Mouse (Mus musculus) ovary, postnatal 36 days (tissue): ENCODE results near the gene Ccdc173.
A peak's percentile ranks its signal among the peaks of the same experiment; 100 is the strongest.
"Not testable (repeated sequence)": the region's sequence is repeated elsewhere in the genome, so short reads cannot be mapped to it uniquely, and the experiment has no call there.

Experiments used
- DNase-seq: peaks from one replicate; pipeline ENCODE4 v3.0.0; 2022; ENCODE audit warnings: low spot score, mixed read lengths

Ccdc173 gene

DNA sequence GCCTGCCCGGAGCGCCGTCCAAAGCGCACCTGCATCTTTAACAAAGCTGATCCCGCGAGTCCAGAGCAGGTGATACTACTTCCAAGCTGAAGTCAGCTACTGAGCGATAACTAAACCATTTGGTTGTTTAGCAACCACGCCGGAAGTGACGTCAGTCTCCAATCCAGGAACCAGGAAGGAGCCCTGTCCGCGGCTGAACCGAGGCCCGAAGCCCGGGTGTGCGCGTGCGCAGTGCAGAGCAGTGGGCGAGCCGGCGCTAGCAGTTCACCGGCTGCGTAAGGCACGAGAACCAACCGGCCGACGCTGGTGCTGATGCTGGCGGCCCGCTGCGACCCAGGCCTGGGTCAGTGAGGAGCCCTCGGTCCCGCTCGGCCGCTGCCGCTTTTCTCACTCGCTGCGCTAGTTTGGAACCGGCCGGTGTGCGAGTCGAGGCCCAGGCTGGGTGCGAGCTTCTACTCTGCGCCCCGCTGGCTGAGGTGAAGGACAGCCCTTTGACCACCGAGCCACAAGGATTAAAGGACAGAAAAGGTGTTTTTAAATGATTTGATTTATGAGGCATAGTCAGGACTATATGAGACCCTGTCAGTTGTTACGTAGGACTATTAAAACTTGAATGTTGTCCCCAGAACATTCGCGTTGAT is at the start of gene Ccdc173, which contains the start of gene Phospho2:
Gene Ccdc173 (minus strand): TSS at position 147 of the 641 bp plus-strand sequence.
Gene Phospho2 (plus strand): TSS at position 195 of the 641 bp plus-strand sequence.
- DNase-seq, result peak; percentile 97

- no peak for DNase-seq
Measured at GRCm38 (mm10) chr2:69838707-69839106, 49.3 kb upstream of the Ccdc173 start.

DNA sequence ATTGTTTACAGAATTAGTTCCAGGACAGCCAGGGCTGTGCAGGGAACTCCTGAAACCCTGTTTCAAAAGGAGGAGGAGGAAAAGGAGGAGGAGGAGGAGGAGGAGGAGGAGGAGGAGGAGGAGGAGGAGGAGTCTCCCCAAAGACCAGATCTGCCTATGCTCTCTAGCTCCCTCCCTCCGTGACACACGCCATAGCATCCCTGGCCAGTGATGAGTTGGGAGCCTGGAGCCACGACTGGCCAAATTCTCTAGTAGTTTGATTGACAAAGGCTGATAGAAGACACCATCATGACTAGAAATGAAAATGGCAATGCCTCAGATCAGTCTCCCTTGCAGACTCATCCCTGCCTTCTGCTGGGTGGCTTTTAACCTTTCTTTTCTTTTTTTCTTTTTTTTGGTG is 48.6 kb upstream of the Ccdc173 start:
- no peak for DNase-seq

- no peak for DNase-seq
Measured at GRCm38 (mm10) chr2:69837244-69837967, 48.0 kb upstream of the Ccdc173 start.

GRCm38 (mm10) chr2:69830116-69830515 is 40.7 kb upstream of the Ccdc173 start:
- no peak for DNase-seq

- DNase-seq, result no peak
Measured at GRCm38 (mm10) chr2:69829680-69830079, 40.3 kb upstream of the Ccdc173 start.

GRCm38 (mm10) chr2:69828031-69828430 is 38.7 kb upstream of the Ccdc173 start:
- DNase-seq, result no peak

GRCm38 (mm10) chr2:69826380-69826779 is 37.0 kb upstream of the Ccdc173 start:
- no peak for DNase-seq

DNA sequence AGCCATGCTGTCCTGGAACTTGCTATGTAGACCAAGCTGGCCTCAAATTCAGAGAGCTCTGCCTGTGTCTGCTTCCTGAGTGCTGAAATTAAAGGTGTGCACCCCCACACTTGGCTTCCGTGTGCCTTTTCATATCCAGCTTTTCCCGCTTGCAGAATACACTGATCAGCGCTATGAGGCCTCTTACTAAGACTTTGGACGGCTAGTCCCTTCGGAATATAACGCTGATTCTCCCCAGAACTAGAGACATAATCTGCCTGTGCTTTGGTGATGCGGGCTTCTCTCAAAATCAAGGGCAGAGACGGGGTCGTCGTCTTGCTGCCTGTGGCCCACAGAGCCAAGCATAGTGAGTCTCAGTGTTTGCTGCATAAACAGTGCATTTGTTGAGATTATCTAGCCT is 36.5 kb upstream of the Ccdc173 start:
- DNase-seq, result no peak

GRCm38 (mm10) chr2:69823129-69823677 is 33.8 kb upstream of the Ccdc173 start:
- DNase-seq, result peak; percentile 51

GRCm38 (mm10) chr2:69822361-69823128 is 33.2 kb upstream of the Ccdc173 start:
- DNase-seq, result peak; percentile 58

DNA sequence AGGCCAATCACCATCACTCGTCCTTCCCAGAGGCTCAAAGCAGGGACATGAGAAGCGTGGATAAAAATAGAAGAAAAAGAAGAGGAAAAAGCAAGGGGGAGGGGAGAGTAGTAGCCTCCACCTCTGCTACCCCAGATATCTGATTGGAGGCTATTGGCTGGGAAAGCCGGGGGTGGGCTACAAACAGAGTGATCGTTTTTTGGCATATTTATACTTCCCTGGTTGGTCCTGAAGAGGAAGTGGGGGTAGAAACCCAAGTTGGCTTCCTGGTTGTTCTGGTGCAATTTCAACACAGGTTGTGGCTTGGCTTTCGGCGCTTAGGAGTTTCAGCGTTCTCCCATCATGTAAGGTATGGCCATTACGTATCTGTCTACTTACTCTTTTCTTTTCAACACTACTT is 32.3 kb upstream of the Ccdc173 start, which contains the start of gene Klhl23:
Gene Klhl23 (plus strand): TSS at position 234 of the 400 bp plus-strand sequence.
- peak; percentile 16 for DNase-seq

- no peak for DNase-seq
Measured at GRCm38 (mm10) chr2:69820201-69820600, 30.8 kb upstream of the Ccdc173 start.

- no peak for DNase-seq
Measured at GRCm38 (mm10) chr2:69818350-69819085, 29.1 kb upstream of the Ccdc173 start.

DNA sequence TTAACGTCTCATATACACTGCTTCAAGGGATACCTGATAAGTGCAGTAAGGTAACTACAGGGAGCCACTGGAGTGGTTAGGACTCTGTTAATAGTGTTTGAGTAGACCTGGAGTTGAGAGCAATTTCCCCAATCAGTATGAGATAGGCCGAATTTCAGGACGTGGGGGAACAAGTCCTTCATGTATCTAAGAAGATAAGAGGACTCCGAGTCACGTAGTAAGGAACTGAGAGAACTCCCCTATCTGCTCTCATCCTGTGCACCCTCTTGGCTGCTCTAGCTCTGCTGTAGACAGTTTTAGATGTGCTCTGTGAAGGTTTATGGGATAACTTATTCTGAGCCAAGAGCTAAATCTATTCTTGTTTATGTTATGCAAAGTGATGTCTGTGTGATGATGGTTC is 27.2 kb upstream of the Ccdc173 start:
- DNase-seq, result no peak

GRCm38 (mm10) chr2:69811349-69811748 is 22.0 kb upstream of the Ccdc173 start:
- DNase-seq, result not testable (repeated sequence)

DNA sequence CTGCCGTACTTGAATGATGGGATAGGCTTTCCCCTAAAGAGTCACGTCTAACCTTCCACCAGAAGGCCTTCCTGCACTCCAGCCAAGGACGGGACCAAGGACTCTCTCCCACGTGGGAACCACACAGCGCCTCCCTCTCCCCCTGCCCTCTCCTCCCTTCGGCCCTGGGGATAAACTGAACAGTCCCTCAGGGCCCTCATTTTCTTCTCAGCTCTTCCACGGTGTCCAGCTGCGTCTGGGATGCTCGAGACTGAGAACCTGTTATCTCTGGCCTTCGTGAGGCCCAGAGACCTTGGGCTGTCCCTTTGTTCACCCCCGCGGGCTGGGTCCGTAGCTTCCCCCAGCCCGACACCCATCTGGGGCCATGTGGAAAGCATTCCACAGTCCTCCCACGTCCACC is 20.8 kb upstream of the Ccdc173 start:
- peak; percentile 50 for DNase-seq

- DNase-seq, result not testable (repeated sequence)
Measured at GRCm38 (mm10) chr2:69804663-69805062, 15.3 kb upstream of the Ccdc173 start.

DNA sequence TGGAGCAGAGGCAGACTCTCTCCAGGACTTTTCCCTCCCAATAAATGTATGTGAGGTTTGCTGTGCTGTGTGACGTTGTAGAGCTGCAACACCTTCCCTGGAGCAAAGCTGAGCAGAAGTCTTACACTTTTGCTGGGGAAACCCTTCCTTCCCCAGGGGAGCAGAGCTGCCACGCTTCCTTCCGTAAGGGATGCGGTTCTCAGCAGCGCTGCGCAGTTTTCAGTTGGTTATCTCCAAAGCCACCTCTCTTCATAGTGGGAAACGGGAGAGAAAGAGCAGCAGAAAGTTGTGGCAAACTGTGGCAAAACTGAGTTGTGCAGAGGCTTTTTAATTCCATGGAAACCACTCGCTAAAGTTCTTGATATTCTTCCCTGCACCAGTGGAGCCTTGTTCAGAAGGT is 14.4 kb upstream of the Ccdc173 start:
- DNase-seq, result no peak

DNA sequence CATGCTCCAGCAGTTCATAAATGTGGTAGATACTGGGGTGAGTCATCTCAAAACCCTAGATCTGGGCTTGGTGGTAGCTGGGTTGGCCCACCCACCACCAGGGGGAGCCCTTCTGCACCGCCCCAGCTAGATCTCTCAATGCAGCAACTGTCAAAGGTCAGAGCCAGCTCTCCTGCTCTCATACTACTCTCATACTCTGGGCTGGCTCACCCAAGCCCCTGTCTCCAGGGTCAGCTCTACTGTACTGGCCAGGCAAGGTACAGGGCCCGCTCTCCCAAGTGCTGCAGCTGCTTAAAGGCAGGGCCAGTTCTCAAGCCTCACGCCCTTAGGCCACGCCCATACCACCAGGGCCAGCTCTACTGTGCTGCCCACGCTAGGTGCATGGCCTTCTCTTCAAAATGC is 13.5 kb upstream of the Ccdc173 start:
- peak; percentile 69 for DNase-seq

DNA sequence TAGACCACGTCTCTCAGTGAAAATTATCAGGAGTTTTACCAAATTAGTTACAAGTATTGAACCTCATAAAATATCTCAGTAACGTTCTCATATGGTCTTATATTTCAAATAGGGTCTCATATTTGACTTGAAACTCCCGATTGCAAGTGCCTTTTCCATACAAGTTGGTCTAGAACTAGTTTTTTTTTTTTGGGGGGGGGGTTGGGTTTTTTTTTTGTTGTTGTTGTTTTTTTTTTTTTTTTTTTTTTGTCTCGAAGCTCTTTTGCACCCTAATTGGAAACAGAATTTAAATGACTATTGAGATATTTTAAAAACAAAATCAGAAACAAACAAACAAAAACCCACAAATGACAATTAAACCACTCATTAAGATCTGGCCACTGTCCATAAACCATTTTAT is 1.3 kb upstream of the Ccdc173 start:
- no peak for DNase-seq

DNA sequence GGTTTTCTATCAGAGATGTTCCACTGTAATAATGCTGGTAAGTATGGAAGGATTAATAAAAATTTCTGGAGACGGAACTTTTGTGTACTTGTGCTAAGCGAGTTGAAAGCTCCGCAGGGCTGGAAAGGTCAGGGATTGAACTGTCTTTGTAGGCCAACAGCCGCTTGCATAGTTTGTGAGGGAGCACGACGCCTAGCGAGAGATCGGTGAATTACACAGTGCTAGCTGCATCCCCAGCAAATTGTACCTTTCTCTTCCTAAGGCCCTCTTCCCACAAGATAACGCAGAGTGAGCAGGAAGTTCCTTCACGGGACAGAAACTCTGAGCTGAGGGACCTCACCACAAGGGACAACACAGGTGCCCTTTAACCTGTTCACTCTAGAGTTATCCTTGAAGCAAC is 910 bp upstream of the Ccdc173 start:
- DNase-seq, result peak; percentile 78
